Mouse (Mus musculus): ENCODE data around the gene E130218I03Rik.
A peak's percentile ranks its signal among the peaks of the same experiment; 100 is the strongest.
"Not testable (repeated sequence)": the region's sequence is repeated elsewhere in the genome, so short reads cannot be mapped to it uniquely, and the experiment has no call there.

E130218I03Rik gene

DNA sequence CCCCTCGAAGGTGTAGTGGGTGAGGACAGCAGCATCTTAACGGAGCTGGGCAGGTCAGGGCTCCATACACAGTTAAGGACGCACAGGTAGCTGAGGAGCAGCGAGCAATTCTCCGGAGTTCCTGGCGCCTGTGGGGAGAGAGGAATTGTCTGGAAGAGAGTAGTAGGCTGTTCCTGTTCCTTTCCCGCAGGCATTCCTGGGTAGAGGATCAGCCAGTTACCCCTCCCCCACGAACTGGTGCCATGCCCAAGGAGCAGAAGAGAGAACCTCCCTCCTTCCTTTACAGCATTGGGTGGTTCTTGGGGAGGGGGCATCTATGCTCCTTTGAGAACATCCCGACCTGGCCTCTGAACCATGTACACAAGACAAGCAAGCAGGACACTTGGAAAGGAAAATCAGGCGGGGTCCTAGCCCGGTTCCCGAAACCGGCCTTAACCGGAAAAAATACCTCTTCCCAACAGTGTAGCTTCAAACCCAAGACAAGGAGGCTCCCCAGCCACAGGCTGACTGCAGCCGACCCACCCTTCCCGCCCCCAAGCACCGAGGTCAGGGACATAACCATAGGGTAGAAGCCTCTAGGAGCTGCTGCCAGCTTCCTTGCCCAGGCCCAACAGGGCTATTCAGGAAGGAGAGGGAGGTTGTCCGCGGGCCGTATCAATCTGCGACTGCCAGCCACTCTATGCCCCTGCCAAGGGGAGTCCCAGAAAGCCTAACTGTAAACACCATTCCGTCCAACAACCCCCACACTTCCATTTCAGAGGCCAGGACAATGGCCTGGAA lies 8.9 kb downstream of the E130218I03Rik start:
- no peak for DNase-seq (ENCODE audit: low spot score in 2 of 2)

DNA sequence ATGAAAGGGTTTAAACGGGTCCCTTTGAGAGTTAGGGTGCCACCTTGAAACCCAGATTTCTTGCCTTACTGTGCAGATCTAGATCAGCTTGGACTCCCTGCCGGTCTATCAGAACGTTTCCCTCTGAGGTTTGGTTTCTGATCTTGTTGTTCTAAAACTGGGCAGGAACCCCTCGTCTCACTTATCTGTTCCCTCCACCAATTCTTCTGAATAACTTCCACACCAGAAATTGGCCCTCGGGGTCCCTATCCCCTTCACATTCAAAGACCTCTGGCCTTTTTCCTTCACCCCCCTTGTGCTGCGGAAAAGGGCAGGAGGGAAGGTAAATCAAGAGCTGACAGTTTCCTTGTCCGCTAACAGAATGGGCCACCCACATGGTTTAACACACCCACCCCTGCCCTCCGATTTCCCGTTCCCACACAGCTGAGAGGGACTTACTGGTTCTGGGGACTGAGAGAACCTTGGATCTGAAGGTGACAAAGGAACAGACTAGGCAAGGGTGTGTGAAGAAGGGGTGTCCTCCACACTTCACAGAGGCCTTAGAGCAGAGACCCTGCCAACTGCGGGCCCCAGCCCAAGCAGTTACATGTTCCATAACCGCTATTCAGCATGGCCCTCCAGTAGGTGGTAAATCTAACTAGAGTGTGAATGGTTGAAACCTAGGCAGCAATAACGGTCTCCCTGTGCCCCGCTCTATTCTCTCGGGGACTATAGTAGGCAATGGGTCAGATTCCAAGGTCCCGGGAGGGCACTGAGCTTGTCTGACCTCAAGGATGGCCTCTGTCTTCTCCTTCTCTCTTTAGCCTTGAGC lies 9.7 kb downstream of the E130218I03Rik start:
- no peak for DNase-seq (ENCODE audit: low spot score in 2 of 2)

DNA sequence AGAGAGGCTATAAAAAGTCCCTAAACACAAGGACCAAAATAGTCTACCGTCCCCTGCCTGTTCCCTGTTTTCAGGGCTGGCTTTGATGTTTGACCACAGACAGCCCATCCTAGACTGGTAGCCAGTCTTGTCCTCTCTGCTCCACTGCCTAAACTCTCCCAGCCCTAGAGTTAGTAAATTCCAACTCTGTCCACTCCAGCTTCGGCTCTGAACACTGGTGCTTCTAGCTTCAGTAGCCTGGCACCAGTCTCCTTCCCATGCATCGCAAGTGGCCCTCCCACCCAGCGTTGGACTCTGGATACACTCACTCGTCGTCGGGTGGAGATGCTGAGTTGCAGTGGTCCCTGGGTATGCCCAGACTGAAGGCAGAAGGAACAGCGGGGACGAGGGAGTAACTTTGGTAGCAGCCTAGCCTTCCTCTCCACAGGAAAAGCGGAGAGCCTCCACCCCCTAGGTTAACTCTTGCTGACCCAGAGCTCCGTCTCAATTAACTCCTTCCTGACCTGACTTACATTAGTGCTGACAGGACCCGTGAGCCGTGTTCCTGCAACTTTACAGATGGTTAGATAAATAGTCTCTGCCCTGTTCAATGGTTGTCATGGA lies 10.4 kb downstream of the E130218I03Rik start, which contains the start of gene Grrp1:
Gene Grrp1, minus strand, starts transcription at position 385 of the 603 bp plus-strand sequence.
- no peak for DNase-seq (ENCODE audit: low spot score in 2 of 2)

DNA sequence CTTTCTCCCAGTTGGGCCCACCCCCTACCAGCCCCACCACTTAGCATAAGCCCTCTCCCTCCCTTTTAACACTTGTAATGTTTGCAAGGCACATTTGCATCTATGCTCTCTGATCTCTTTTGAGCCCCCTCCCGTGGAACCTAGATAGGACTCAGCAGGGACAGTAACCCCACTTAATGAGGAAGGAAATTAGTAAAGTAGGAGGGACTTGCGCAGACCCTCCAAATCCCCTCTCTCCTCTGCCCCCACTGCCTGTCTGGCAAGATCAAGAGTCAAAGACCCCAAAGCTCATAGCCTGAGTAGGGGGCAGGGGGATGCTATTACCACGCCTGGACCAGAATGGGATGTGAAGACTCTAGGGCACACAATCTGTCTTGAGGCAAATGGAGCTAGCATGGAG lies 11.4 kb downstream of the E130218I03Rik start:
- no peak for DNase-seq (ENCODE audit: low spot score in 2 of 2)

DNA sequence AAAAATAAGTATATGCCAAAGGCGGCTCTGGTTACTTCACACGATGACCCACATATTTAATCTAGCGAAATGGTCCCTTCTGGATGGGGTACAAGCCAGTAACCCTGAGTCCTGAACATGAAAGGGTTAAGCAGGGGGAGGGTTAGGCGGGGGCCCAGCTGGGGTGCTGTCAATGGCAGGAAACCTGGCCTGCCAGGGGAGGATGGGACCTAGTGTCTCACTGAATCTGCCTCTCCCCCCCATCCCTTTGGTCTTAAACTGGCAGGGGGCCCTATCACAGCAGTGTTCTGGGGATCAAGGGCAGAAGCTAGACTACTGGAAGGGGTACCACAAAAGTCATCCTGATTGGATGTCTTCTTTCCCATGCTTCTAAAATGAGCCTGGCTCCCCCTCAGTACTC lies 12.4 kb downstream of the E130218I03Rik start:
- no peak for DNase-seq (ENCODE audit: low spot score in 2 of 2)

DNA sequence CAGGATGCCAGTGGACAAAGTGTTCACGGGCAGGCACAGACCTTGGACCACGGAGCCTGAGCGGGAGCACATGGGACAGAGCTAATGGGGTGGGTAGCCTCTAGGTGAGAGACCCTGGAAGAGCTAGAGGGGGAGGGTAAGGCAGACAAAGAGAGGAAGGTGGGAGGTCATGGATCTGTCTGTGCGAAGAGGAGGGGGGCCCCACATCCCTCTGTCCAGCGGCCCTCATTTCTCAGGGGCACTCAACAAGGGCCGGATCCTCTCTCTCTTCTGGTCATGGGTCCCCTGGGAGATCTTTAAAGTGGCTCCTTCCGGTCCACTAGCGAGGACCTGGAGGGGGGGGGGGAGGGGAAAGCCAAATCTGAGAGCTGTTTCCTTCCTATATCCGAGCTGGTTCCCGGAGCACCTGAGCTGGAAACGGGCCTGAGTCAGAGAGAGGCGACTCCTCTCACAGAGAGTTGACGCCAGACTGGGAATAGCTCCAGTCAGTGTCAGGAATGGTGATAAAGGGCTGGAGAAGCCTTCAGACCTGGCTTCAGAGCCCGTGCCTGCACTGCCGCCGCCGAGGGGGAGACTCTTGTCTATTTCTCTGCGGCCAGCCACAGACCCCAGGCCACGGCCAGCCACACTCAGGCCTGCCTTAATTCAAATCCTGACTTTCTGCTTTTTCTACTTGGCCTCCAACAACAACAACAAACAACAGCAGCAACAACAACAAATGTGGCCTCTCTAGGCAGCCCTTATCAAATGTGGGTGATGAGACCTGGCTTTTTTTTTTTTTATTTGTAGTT lies 13.1 kb downstream of the E130218I03Rik start:
- no peak for DNase-seq (ENCODE audit: low spot score in 2 of 2)

DNA sequence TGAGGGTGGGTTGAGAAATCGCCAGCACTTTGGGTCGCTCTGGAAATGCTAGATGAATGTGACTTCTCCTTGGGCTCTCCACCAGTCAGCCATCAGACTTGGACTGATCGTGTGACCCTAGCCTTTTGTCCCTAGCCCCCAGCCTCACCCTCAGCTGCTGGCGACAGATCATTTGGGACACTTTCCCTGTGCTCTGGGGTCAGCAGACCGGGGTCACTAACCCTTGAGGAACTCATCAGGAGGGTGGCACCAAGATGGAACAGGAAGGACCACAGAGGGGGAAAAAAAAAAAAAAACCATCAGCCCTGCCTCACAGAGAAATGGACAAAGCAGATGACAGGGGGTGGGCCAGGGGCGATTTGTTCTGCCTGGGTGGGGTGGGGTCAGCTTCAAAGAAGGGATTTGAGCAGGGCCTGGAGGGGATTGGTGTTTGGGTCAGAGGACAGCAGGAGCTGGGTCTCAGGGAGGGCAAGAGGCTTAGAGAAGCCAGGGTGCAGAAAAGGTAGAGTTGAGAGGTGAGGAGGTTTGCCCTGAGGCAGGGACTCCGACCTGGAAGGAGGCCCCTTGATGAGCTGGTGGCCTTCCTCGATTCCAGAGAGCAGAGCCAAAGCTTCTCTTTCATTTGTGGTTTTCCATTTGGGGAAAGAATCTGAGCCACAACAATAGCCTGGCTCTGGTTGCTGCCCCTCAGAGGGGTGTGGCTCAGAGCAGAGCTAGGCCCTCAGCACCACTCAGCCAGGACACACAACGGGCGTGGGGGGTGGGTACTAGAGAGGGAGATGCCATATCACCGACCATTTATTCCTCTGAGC lies 13.9 kb downstream of the E130218I03Rik start:
- no peak for DNase-seq (ENCODE audit: low spot score in 2 of 2)

DNA sequence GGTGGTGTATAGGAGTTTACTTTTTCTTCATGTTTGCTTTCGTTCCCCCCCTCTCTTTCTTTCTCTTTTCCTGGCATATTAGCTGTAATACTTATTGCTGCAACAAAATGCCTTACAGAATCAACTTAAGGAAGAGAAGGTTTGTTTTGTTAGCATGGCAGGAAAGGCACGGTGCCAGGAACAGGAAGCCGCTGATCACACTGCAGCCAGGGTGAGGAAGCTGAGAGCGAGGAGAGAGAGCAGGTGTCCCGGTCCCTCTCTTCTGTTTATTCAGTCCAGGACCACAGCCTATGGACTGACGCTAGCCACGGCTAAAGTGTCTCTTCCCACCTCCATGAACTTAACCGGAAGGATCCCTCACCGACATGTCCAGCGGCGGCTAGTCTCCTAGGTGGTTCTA lies 14.9 kb downstream of the E130218I03Rik start:
- DNase-seq (ENCODE audit: low spot score in 2 of 2) = no peak

DNA sequence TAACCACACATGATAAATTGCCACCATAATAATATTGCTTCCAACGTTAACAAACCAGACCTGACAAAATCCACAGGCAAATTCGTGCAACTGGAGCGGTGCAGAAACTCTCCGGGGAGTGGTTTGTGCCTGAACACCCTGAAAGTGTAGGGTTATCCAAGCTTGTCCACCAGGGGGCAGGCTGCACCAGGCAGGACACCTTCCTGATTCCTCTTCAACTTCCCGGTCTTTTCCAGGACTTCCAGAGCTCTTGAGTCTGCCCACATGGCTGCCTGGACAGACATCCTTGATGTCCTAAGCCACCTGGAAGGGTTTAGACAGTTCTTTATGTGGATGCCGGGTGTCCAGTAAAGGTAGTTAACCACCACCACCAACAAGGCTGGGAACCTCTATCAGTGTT lies 19.7 kb downstream of the E130218I03Rik start:
- DNase-seq (ENCODE audit: low spot score in 2 of 2) = no peak

DNA sequence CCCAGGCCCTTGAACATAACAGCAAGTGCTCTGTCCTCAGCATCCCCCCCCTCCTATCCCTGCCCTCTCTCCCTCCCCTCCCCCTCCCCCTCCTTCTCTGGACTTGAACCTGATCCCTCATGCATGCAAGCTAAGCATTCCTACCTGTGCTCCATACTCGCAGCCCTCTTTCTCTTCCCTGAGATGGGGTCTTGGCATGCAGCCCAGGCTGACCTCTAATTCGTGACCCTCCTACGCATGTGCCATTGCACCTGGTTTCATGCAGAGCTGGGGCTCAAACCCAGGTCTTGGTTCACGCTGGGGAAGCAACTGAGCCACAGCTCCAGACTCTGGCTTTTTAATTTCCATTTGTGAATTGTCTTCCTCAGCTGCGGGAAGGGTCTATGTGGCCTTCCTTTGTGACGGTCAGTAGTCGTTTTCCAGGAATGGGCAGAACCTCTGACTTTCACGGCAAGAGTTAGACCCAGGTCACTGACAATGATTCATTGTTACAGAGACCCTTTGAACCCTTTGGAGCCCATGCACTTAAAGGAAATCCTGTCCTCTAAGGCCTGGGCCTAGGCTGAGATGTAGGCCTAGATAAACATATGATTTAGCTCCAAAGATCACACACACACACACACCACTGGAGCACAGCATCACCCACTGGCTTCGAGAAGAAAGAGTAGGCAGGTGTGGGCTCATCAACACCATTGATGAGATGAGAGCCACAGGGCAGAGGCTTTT lies 22.6 kb downstream of the E130218I03Rik start:
- DNase-seq (ENCODE audit: low spot score in 2 of 2) = no peak

DNA sequence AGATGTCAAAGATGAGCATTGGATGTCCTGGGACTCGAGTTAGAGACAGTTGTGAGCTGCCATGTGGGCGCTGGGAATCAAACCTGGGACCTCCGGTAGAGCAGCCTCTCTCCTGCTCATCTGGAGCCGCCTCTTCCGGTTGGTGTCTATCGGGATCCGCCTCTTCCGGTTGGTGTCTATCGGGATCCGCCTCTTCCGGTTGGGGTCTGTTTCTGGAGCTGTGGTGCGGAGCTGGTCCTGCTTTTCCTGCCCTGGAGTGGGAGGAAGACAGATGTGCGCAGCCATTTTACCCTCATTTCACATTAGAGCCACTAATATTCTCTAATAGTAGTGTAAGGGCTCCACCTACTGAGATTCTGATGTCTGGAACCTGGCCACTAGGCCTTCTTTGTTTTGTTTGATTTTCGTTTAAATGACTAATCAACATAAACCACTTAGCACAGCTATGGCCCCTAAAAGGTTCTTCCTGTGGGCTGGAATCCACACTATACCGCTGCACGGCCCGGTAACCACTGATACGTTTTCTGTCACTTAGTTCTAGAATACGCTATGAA lies 24.7 kb downstream of the E130218I03Rik start:
- no peak for DNase-seq (ENCODE audit: low spot score in 2 of 2)

DNA sequence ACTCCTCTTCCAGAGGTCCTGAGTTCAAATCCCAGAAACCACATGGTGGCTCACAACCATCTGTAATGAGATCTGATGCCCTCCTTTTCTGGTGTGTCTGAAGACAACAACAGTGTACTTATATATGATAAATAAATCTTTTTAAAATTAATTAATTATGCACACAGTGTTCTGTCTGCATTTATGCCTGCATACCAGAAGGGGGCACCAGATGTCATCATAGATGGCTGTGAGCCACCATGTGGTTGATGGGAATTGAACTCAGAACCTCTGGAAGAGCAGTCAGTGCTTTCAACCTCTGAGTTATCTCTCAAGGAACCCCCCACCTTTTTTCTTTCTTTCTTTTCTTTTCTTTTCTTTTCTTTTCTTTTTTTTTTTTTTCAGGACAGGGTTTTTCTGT lies 26.2 kb downstream of the E130218I03Rik start:
- DNase-seq (ENCODE audit: low spot score in 2 of 2) = not testable (repeated sequence)

DNA sequence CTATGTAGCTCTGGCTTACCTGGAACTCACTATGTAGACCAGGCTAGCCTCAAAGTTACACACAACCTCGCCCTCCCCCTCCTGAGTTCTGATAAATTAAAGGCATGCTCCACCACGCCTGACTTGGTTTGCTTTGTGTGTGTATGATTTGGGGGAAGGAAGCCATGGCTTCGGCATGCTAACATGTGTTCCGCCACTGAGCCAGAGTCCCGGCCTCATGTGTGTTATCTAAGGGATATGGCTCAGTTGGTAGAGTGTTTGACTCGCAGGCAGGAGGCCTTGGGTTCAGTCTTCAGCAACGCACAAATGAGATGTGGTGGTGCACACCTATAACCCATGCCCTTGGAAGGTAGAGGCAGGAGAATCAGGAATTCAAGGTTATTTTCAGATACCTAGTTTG lies 28.5 kb downstream of the E130218I03Rik start:
- DNase-seq (ENCODE audit: low spot score in 2 of 2) = no peak

DNA sequence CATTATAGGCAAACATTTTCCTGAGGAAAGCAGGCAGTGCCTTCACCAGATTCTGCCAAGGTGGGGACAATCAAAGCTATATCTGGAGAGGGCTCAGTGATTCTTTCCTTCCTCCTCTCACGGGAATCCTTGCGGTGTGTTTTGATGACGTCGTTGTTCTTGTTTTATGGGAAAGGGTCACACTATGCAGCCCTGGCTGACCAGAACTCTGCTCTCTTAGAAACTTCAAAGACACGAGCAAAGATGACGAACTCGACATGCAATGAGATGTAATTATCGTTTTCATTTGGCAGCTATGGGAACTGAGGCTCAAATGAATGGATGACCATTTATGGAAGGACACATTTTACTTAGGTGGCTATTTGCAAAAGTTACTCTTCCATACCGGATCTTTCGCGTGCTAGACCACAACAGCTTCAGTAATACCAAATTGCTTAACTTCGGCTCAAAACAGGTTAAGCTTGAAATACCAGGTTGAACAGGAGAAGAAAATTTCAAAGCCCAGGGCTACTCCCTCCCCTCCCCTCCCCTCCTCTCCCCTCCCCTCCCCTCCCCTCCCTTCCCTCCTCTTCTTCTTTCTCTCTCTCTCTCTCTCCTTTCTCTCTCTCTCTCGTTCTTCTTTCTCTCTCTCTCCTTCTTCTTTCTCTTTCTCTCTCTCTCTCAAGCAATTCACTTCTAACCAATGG lies 29.4 kb downstream of the E130218I03Rik start:
- no peak for DNase-seq (ENCODE audit: low spot score in 2 of 2)

DNA sequence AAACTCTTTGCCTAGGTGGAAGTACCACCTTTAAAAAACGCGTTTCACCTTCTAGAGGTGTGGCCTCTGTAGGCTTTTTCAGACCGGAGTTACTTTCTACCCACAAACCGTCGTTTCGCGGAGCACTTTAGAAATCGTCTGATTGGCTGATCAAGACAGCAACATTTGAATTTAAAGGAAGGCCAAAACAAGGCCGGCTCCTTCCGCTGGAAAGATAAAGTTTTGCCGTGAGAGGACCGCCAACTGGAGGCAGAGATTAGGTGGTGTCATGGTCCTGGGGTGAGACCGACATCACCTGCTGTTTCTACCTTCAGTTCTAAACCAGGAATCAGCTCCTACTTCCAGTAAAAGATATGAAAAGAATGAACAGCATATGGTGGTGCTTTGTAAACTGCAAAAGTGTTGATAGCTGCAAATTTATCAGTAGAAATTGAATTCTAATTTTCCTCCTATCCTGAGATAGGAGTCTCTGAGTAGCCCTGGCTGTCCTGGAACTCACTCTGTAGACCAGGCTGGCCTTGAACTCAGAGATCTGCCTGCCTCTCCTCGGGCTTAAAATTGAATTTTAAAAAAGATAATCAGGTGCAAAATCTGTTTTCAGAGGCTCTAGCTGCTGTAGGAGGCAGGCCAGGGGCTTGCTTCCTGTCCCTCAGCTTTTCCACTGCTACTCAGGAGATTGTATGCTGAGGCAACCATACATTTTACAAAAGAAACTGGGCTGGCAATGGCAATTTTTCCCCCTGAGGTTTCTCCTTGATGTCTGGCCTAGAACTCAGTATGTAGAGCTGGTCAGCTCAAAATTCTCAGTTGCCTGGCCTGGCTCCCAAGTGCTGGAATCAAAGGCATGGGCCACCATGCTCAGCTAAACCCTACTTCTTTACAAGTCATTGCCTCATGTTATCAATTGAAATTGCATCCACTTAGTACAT lies 30.2 kb downstream of the E130218I03Rik start:
- DNase-seq (ENCODE audit: low spot score in 2 of 2) = peak; percentile 78 to 84

DNA sequence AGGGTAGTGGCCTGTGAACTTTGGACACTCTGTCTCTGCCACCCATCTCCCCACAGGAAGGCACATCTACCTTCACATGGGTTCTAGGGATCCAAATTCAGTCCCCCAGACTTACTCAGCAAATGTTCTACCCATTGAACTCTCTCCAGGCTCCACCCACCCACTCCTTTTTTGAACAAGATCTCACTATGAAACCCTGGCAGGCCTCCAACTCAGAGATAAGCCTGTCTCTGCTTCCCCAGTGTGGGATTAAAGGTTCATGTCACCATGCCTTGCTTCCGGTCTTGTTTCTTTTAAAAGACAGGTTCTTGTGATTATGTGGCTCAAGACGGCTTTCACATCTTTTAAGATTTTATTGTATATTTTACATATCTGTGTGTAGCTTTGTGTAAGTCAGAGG lies 41.5 kb downstream of the E130218I03Rik start:
- DNase-seq (ENCODE audit: low spot score in 2 of 2) = peak; percentile 26 to 67

DNA sequence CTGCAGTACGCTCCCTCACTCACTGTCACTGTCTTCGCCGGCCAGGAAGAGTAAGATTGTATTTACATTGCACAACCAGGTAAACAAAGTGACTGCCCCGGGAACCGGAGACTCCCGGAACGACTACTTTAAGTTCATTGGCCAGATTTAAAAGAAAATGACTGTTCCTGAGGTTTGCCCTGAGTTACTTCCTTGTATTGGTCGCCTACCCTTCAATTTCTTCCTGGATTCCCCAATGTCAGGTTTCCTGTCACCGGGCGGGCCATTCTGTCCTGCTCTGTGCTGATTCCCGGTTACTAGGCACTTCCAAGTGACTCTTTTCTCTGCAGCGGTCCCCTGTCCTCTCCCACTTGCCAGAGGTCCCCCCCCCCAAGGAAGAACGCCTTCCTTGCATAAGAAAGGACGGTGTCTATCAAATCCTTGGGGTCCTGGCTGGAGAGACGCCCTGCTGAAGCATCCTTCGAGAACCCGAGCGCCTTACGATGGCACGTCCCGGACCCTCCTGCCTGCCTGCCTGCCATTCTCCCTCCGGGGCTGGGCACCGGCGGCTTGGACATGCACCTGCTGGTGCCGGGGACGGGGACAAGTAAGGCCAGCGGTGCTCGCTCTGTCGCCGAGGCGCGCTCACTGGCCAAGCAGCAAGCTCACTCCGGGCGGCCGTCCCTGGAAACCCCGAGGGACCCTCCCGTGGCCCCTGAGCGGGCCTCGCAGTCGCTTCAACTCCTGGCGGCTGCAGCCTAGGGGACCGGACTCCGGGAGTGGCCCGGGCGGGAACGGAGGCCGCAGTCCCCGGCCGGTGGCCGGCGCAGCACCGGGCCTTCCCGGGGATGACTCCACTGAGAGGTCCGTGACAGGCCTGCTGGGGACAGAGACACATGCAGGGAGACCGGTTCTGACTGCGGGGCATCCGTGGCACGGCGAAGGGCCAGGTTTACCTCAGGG lies 43.0 kb downstream of the E130218I03Rik start:
- no peak for DNase-seq (ENCODE audit: low spot score in 2 of 2)
